ENCODE assay signal across 17 mouse cellular contexts in the genomic region with DNA sequence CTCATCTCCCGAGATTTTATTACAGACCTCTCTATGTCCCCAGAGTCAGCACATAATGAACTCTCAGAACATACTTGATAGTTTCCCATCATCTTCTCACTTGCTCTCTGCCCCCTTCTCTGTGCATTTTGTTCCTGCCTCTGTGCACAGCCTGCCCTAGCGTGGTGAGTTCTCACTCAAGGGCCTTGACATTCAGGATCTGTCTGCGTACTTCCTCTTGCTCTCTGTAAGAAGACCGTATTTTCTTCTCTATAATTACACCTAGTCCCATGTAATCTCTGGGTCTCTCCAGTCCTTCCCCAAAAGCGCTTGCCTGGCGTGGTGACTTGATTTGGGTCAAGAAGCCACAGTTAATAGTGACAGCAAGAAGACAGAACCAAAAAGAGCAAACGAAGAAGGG.
"Had no signal": no experiment of that assay in that cellular context is flagged by ENCODE, and none has a peak within 500 bp of the region (broad histone marks: within the 10 kb centered on the region; RNA-seq: fewer than 3 reads in every experiment).

No protein-coding gene starts in this region.

- H3K9ac ChIP-seq: lung, embryonic 14.5 days; midbrain, embryonic 12.5 days had no signal

- DNase-seq: lung, adult 18-20 months; lung, embryonic 14.5 days; lung, postnatal 10 days; lung, postnatal 4 days; midbrain, embryonic 14.5 days; retina, postnatal 1 day; right cerebral cortex, adult 18-20 months; right cerebral cortex, postnatal 25 days; right cerebral cortex, postnatal 4 days; spleen, adult 18-20 months; thymus, adult 18-20 months; thymus, postnatal 14 days; thymus, postnatal 36 days had no signal

- H3K27ac ChIP-seq: midbrain, embryonic 10.5 days; midbrain, embryonic 12.5 days had no signal

- H3K36me3 ChIP-seq: midbrain, embryonic 10.5 days; midbrain, embryonic 12.5 days had no signal

- H3K4me1 ChIP-seq: midbrain, embryonic 10.5 days; midbrain, embryonic 12.5 days had no signal

- H3K4me2 ChIP-seq: lung, embryonic 14.5 days; midbrain, embryonic 12.5 days had no signal

- H3K9me3 ChIP-seq: midbrain, embryonic 10.5 days; midbrain, embryonic 12.5 days had no signal

- H3K4me3 ChIP-seq: midbrain, embryonic 10.5 days; midbrain, embryonic 12.5 days; myocyte had no signal

- ATAC-seq: midbrain, embryonic 16.5 days had no signal

- H3K27me3 ChIP-seq: midbrain, embryonic 12.5 days had no signal
